Mouse (Mus musculus) lung, embryonic 16.5 days (tissue): ENCODE data around the gene Cacna1c. TPM values are rescaled to one million over a fixed set of nuclear protein-coding genes. Genes with fewer than 3 reads are reported as not detected.

Experiments
- ATAC-seq: fragments of 200-750 bp; cut with Nextera tagmentation; 2 replicates; pipeline ENCODE4 v1.8.0; 2017; ENCODE audit warnings: low read depth, mild to moderate bottlenecking, moderate library complexity
- H3K27ac ChIP-seq: fragments of 300-500 bp; sonication (generic); 2 replicates; pipeline ENCODE4 v1.5.1; 2014; ENCODE audit warnings: mild to moderate bottlenecking, control low read depth, low read length
- H3K27me3 ChIP-seq: fragments of 300-500 bp; sonication (generic); 2 replicates; pipeline ENCODE4 v1.6.1; 2014; ENCODE audit warnings: low read depth, low read length, mixed read lengths; ENCODE audit not compliant: control insufficient read depth, insufficient read depth
- H3K36me3 ChIP-seq: fragments of 300-500 bp; sonication (generic); 2 replicates; pipeline ENCODE4 v1.6.1; 2014; ENCODE audit warnings: low read length; ENCODE audit not compliant: control insufficient read depth, insufficient read depth
- H3K4me1 ChIP-seq: fragments of 300-500 bp; sonication (generic); replicated peaks from 2 replicates; pipeline ENCODE4 v1.6.1; 2014; ENCODE audit warnings: low read length, mixed read lengths; ENCODE audit not compliant: control insufficient read depth, insufficient read depth
- H3K4me2 ChIP-seq: fragments of 300-500 bp; sonication (generic); 2 replicates; pipeline ENCODE4 v1.6.1; 2014; ENCODE audit warnings: low read depth, low read length, control low read depth
- H3K4me3 ChIP-seq: fragments of 300-500 bp; sonication (generic); 2 replicates; pipeline ENCODE4 v1.5.1; 2014; ENCODE audit warnings: mild to moderate bottlenecking, low read length, control low read depth
- H3K9ac ChIP-seq: fragments of 300-500 bp; sonication (generic); 2 replicates; pipeline ENCODE4 v1.6.1; 2014; ENCODE audit warnings: low read length, control low read depth
- H3K9me3 ChIP-seq: fragments of 300-500 bp; sonication (generic); 2 replicates; pipeline ENCODE4 v1.6.1; 2016; ENCODE audit warnings: low read length; ENCODE audit not compliant: control insufficient read depth
- WGBS: fragments of 180-500 bp; shearing (Covaris S2); extraction: QIAGEN DNeasy Blood & Tissue Kit; methylation state at CpG from one replicate; pipeline ENCODE4 v1.1.7; 2014; 5-methylcytosine and 5-hydroxymethylcytosine counted together
- polyA plus RNA-seq: library from polyadenylated mRNA; unstranded; fragments of >200 nt; fragmentation: Nextera tagmentation; extraction: Ambion mirVana; gene quantifications from 2 replicates; pipeline ENCODE4 v1.2.1, GENCODE M21; 2015

The Cacna1c gene
- polyA plus RNA-seq, 1 experiment from 2014 or later: 5.8 TPM

DNA sequence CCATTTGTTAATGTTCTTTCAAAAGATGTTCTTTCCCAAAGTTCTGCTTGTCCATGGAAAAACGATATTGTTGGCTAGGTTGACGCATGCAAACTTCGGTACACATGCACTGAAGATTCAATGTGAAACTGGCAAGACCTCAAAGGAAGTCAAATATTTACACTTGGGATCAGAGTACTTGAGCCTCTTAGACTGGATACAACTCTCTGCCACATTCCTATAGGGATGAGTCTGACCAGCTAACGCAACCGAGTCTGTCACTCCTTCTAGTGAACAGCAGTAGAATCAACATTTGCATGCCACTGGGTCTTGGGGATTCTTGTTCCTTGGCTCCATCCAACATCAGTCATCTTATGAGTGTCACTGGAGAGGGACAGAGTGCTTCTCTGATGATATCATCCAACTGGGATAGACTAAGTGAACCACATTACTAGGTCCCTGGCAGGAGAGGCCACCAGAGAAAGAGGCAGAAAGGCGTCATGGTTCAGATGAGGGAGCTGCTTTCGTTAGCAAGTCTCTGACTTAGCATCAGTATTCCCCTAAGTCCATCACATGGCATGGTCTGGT lies 241.1 kb downstream of the Cacna1c start:
- no peaks in the 10 kb centered on the region for H3K27me3 ChIP-seq
- WGBS: 36% methylated on average over 7 of the region's 7 CpGs
- H3K27ac ChIP-seq: peak overlapping the region; percentile 45
- no peaks in the 10 kb centered on the region for H3K36me3 ChIP-seq
- H3K9me3 ChIP-seq: no peaks in the 10 kb centered on the region
- H3K9ac ChIP-seq: no peak overlapping the region
- H3K4me1 ChIP-seq: peaks cover 21% of the 10 kb centered on the region
- ATAC-seq: peak; percentile 61
- H3K4me3 ChIP-seq: no peak overlapping the region
- no peak overlapping the region for H3K4me2 ChIP-seq

DNA sequence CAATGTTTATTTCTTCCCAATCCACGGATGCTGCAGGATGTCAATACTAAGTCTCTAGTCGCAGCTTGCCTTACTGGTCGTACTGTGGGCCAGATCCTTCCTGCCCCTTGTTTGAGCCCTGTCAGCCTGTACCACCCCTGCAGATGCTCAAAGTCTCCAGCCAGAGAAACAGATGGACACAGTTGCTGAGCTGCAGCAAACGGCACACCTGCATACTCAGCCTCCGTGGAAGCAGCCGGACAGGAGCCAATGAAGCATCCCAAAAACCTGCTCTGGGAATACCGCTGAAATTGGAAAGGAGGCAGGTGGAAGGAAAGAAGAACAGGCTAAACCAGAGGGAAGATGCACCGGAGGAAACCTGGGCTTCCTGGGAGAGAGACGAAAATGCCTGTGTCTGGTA lies 243.8 kb downstream of the Cacna1c start:
- Histone ChIP-seq H3K27me3 (no peaks in the 10 kb centered on the region), H3K9ac (no peak overlapping the region), H3K4me1 (peaks cover 27% of the 10 kb centered on the region), H3K36me3 (no peaks in the 10 kb centered on the region), H3K4me2 (no peak overlapping the region), H3K9me3 (no peaks in the 10 kb centered on the region), H3K27ac (no peak overlapping the region), H3K4me3 (no peak overlapping the region)
- ATAC-seq: no peak
- WGBS: 80% methylated on average over 9 of the region's 9 CpGs

DNA sequence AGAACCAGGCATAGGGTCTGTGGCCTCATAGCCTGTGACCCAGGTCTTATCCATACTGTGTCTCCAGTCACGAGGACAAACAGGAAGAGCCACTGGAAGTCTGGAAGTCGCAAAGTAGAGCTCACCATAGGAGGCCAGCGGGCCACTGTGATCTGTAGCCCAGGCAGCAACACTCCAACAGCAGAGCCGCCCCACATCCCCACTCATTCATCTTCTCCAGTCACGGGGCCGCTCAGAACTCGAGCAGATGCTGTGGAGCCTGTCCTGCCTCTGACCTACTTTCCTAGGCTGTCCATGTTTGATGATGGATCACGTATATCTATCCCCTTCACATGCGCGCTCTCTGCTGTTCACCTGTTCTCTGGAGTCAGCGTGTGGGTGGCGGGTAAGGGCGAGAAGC lies 246.0 kb downstream of the Cacna1c start:
- Histone ChIP-seq H3K4me2 (no peak overlapping the region), H3K36me3 (no peaks in the 10 kb centered on the region), H3K4me3 (no peak overlapping the region), H3K9ac (no peak overlapping the region), H3K27ac (no peak overlapping the region), H3K27me3 (no peaks in the 10 kb centered on the region), H3K9me3 (no peaks in the 10 kb centered on the region), H3K4me1 (peaks cover 24% of the 10 kb centered on the region)
- WGBS: 41% methylated on average over 13 of the region's 13 CpGs
- ATAC-seq: no peak

DNA sequence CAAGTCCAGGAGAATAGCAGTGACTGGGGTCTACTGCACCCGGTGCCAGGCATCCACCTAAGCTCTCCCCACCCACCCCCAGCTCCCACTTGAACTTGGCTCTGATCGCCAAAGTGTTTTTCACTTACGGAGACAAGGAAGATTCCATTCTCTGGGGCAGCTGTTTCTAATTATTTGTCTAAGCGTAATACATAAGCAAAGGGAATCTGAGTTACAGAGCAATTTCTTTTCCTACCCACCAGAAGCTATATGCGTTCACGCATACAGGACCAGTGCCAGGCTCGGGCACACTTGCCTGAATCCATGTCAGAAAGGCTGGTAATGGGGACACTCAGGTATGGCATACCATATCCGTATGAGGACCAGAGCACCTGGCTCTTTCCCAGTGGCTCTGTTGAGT lies 248.9 kb downstream of the Cacna1c start:
- Histone ChIP-seq H3K9ac (no peak overlapping the region), H3K4me1 (peaks cover 16% of the 10 kb centered on the region), H3K4me2 (no peak overlapping the region), H3K36me3 (no peaks in the 10 kb centered on the region), H3K4me3 (no peak overlapping the region), H3K27me3 (no peaks in the 10 kb centered on the region), H3K9me3 (no peaks in the 10 kb centered on the region), H3K27ac (peak overlapping the region; percentile 29)
- ATAC-seq: no peak
- WGBS: 62% methylated on average over 8 of the region's 8 CpGs

DNA sequence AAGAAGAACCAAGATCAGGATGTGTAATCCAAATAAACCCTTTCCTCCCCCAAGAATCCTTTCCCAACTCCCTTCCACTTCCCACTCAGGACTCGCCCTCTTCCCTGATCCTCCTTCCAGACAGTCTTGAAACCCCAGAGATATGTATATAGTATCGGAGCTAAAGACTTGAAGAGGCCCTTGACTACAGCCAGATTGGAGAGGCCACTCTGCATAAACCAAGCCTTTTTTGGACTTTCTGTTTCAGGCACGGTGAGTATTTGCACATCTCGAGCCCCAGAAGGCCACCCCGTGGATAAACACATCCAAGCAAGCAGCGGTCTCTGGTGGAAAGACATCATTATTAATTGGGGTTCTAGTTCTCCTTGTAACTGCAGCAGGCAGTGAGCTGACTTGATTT lies 249.6 kb downstream of the Cacna1c start:
- Histone ChIP-seq H3K27me3 (no peaks in the 10 kb centered on the region), H3K27ac (peak overlapping the region; percentile 26), H3K9me3 (no peaks in the 10 kb centered on the region), H3K4me3 (no peak overlapping the region), H3K36me3 (no peaks in the 10 kb centered on the region), H3K9ac (no peak overlapping the region), H3K4me2 (no peak overlapping the region), H3K4me1 (peaks cover 16% of the 10 kb centered on the region)
- 43% methylated on average over 6 of the region's 6 CpGs for WGBS
- ATAC-seq: peak; percentile 69

DNA sequence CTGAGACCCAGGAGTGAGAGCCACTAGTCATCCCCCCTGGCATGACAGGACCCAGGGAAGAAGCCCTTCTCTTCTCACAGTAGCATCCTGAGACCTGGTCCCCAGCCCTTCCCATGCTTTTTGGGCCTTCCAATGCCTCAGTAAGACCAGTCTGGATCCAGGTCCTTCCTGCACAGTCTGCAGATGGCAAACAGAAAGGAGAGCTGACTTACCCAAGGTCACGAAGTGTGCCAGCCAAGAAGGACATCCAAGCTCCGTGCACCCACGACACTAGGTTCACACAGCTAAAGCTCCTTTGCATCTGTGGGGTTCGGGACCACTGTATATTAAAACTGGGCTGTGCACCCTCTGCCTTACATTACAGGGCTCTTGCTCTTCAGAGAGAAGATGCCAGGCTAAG lies 252.1 kb downstream of the Cacna1c start:
- H3K27me3 ChIP-seq: no peaks in the 10 kb centered on the region
- no peaks in the 10 kb centered on the region for H3K36me3 ChIP-seq
- no peak overlapping the region for H3K9ac ChIP-seq
- H3K4me1 ChIP-seq: peaks cover 6% of the 10 kb centered on the region
- 90% methylated on average over 4 of the region's 4 CpGs for WGBS
- no peaks in the 10 kb centered on the region for H3K9me3 ChIP-seq
- no peak overlapping the region for H3K27ac ChIP-seq
- no peak overlapping the region for H3K4me2 ChIP-seq
- no peak overlapping the region for H3K4me3 ChIP-seq
- no peak for ATAC-seq

DNA sequence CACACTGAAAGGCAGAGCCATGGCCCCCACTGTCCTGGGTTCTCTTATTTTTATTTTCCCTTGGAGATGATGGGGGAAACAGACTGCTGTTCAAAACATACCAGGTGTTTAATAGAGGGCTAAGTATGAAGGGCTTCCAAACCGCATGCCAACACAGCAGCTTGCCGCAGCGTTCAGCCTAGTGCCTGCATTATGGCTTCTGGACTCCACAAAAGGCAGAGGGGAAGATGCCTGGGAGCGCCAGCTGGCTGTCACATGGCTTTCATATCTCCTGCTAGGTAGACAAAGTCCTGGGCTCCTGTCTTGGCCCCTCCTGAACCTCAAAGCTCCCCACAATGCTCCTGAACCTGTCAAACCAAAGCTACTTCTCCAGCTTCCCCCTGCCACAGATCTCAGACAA lies 254.4 kb downstream of the Cacna1c start:
- no peaks in the 10 kb centered on the region for H3K36me3 ChIP-seq
- H3K27ac ChIP-seq: no peak overlapping the region
- ATAC-seq: no peak
- no peak overlapping the region for H3K4me3 ChIP-seq
- H3K9ac ChIP-seq: no peak overlapping the region
- no peaks in the 10 kb centered on the region; the same call in 1 of the 2 replicates for H3K4me1 ChIP-seq
- no peaks in the 10 kb centered on the region for H3K9me3 ChIP-seq
- 80% methylated on average over 4 of the region's 4 CpGs for WGBS
- H3K27me3 ChIP-seq: no peaks in the 10 kb centered on the region
- H3K4me2 ChIP-seq: no peak overlapping the region

DNA sequence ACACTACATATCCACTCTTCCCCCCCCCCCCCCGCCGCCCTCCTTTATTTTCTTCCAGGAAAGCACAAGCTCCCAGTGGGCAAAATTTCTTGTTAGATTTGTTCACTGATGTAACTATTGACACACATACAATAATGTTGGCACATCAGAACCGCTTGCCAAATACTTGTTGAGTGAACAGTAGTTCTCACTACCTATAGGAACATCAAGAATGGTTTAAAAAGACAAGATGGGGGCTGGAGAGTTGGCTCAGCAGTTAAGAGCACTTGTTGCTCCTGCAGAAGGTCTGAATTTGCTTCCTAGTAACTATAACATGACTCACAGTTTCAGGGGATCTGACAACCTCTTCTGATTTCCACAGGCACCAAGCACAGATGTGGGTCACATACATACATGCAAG lies 255.2 kb downstream of the Cacna1c start:
- H3K4me1 ChIP-seq: no peaks in the 10 kb centered on the region; the same call in 1 of the 2 replicates
- no peak overlapping the region for H3K4me2 ChIP-seq
- no peak overlapping the region for H3K9ac ChIP-seq
- WGBS: 82% methylated on average over 3 of the region's 3 CpGs
- no peak overlapping the region for H3K27ac ChIP-seq
- H3K27me3 ChIP-seq: no peaks in the 10 kb centered on the region
- no peak for ATAC-seq
- H3K9me3 ChIP-seq: no peaks in the 10 kb centered on the region
- no peaks in the 10 kb centered on the region for H3K36me3 ChIP-seq
- H3K4me3 ChIP-seq: no peak overlapping the region

DNA sequence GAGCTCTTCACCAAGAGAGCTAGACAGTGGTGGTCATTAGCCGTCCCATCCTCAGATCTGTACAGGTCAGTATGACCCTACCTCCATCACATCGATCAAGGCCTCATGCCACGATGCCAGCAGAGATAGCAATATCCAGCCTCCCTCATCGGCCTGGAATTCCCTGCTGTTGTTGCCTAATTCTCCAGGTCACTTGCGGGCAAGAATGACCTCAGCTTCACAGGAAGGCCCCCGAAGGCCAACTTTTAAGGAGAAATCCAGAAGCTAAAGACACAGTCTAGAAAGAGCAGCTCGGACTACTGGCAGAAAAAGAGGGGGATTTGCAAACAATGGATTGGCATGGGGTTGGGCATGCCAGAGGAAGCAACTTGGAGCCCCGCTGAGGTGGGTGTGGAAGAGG lies 256.6 kb downstream of the Cacna1c start:
- Histone ChIP-seq H3K4me3 (no peak overlapping the region), H3K4me2 (no peak overlapping the region), H3K9ac (no peak overlapping the region), H3K9me3 (no peaks in the 10 kb centered on the region), H3K36me3 (no peaks in the 10 kb centered on the region), H3K27ac (no peak overlapping the region), H3K27me3 (no peaks in the 10 kb centered on the region), H3K4me1 (peaks cover 4% of the 10 kb centered on the region)
- 87% methylated on average over 8 of the region's 8 CpGs for WGBS
- no peak for ATAC-seq
